Mouse (Mus musculus): Measurements from ENCODE around the gene Cdk5r1. TPM values are rescaled to one million over a fixed set of nuclear protein-coding genes. Genes with fewer than 3 reads are reported as not detected.

Cdk5r1 gene
- polyA plus RNA-seq, 1 experiment from 2014 or later: 2.0 TPM

DNA sequence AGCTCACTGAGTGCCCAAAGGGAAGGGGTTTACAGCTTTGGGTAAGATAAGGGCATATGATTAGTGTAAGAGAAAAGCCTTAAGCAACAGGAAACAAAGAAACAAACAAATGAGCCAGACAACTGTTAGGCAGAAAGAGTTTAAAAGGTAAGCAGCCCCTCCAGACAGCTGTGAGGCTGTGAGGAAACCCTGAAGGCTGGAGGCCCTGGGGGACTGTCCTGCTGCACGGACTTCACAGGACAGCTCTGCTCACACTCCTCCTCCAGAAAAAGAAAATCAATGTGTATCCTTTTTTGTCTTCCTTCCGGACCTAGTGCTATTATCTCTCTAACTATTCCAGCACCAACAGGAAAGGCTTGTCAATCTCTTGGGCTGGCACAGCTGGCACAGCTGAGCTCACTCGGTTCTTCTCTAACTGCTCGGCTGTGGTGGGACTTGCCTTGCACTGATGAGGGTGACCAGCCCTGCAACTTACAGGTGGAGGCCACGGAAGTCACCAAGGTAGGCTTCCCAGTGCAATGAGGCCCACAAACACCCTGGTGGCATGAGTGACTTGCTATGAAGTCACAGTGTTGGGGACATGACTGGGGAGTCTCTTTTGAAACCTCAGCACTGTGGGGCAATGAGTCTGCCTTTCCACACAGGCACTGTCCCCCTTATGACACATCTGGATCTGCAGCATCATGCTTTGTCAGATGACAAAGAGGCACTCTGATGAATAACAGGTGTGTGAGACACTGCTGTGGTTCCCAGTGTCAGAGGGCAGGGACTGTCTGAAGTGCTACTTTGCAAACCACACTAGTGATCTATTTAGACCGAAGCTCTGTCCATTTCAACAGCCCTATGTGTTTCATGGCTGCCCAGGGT lies 27.9 kb downstream of the Cdk5r1 start:
- no peak for ATAC-seq (ENCODE audit: insufficient number of reproducible peaks, insufficient read depth, low FRiP score, low read depth)
- H3K9me3 ChIP-seq (ENCODE audit: control insufficient read depth, low read depth, low read length): no peaks in the 10 kb centered on the region
- no peaks in the 10 kb centered on the region for H3K36me3 ChIP-seq (ENCODE audit: control insufficient read depth, insufficient read depth, low read length)
- no peak overlapping the region for H3K9ac ChIP-seq (replicated peaks; ENCODE audit: low read depth, low read length)
- H3K4me1 ChIP-seq (ENCODE audit: control insufficient read depth, insufficient read depth, low read length): peaks cover 8% of the 10 kb centered on the region; the same call in 1 of the 2 replicates
- no peaks in the 10 kb centered on the region for H3K27me3 ChIP-seq (ENCODE audit: control insufficient read depth, insufficient read depth, low read length)
- no peak overlapping the region for H3K27ac ChIP-seq (ENCODE audit: low read length)
- WGBS: 54% methylated on average over 6 of the region's 6 CpGs
- H3K4me2 ChIP-seq (replicated peaks; ENCODE audit: low read depth, low read length): no peak overlapping the region
- no peak overlapping the region for H3K4me3 ChIP-seq (ENCODE audit: low read depth, low read length)

DNA sequence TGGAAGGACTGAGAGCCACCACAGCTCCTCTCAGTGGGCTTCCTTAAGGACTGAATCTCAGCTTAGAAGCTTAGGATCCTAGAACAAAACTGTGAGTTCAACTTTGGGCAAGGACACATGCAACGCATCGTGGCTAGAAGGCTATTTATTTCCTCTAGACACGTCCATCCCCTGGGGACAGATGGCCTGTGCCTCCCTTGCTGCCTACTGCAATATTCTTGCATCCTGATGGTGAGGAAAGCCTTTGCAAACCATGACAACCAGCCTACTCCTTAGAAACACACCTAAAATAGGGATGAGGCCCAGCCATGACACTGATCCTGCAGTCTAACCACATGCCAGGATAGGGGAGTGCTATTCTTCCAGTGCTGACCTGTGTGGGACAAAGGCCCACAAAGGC lies 28.8 kb downstream of the Cdk5r1 start:
- no peak overlapping the region for H3K4me3 ChIP-seq (ENCODE audit: low read depth, low read length)
- H3K9ac ChIP-seq (replicated peaks; ENCODE audit: low read depth, low read length): no peak overlapping the region
- peaks cover 8% of the 10 kb centered on the region; the same call in 1 of the 2 replicates for H3K4me1 ChIP-seq (ENCODE audit: control insufficient read depth, insufficient read depth, low read length)
- ATAC-seq (ENCODE audit: insufficient number of reproducible peaks, insufficient read depth, low FRiP score, low read depth): no peak
- H3K27me3 ChIP-seq (ENCODE audit: control insufficient read depth, insufficient read depth, low read length): no peaks in the 10 kb centered on the region
- WGBS: 89% methylated on average over 3 of the region's 3 CpGs
- no peak overlapping the region for H3K27ac ChIP-seq (ENCODE audit: low read length)
- no peak overlapping the region for H3K4me2 ChIP-seq (replicated peaks; ENCODE audit: low read depth, low read length)
- no peaks in the 10 kb centered on the region for H3K36me3 ChIP-seq (ENCODE audit: control insufficient read depth, insufficient read depth, low read length)
- H3K9me3 ChIP-seq (ENCODE audit: control insufficient read depth, low read depth, low read length): no peaks in the 10 kb centered on the region

DNA sequence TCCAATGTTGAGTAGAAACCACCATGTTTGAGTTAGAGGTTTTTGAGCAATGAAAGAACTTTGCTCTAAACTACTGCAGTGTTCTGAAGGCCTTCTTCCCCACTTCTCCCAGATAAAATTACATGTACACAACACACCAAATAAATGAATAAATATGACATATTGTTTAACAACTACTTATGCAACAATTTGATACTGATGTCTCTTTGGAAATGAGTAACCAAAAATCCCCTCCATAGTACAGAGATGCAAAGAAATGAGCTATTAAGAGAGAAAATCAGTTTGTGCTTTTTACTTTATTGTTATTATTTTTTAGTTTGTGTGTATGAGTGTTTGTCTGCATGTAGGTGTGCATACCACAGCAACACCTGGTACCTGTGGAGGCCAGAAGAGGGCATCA lies 29.7 kb downstream of the Cdk5r1 start:
- H3K4me2 ChIP-seq (replicated peaks; ENCODE audit: low read depth, low read length): no peak overlapping the region
- H3K36me3 ChIP-seq (ENCODE audit: control insufficient read depth, insufficient read depth, low read length): no peaks in the 10 kb centered on the region
- H3K27ac ChIP-seq (ENCODE audit: low read length): no peak overlapping the region
- H3K4me3 ChIP-seq (ENCODE audit: low read depth, low read length): no peak overlapping the region
- no peak overlapping the region for H3K9ac ChIP-seq (replicated peaks; ENCODE audit: low read depth, low read length)
- H3K4me1 ChIP-seq (ENCODE audit: control insufficient read depth, insufficient read depth, low read length): peaks cover 8% of the 10 kb centered on the region; the same call in 1 of the 2 replicates
- H3K9me3 ChIP-seq (ENCODE audit: control insufficient read depth, low read depth, low read length): no peaks in the 10 kb centered on the region
- no peaks in the 10 kb centered on the region for H3K27me3 ChIP-seq (ENCODE audit: control insufficient read depth, insufficient read depth, low read length)
- ATAC-seq (ENCODE audit: insufficient number of reproducible peaks, insufficient read depth, low FRiP score, low read depth): no peak

DNA sequence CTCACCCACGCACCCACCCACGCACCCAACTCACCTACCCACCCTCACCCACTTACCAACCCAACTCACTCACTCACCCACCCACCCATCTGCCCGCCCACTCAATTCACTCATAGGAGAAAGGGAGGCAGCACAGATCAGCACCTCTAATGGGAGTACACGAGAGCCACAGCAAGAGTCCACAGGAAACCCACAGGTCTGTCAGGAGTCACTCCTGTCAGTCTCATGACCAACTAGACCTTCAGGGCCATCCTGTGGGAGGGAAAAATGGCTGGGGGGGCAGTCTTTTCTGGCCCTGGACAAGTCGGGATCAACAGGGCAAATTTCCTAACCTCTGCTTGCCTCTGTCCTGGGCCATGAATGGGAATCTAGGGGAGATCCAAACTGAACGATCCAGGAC lies 31.0 kb downstream of the Cdk5r1 start:
- no peak overlapping the region for H3K27ac ChIP-seq (ENCODE audit: low read length)
- no peak overlapping the region for H3K4me2 ChIP-seq (replicated peaks; ENCODE audit: low read depth, low read length)
- no peak for ATAC-seq (ENCODE audit: insufficient number of reproducible peaks, insufficient read depth, low FRiP score, low read depth)
- 87% methylated on average over 6 of the region's 6 CpGs for WGBS
- H3K4me1 ChIP-seq (ENCODE audit: control insufficient read depth, insufficient read depth, low read length): peaks cover 8% of the 10 kb centered on the region; the same call in 1 of the 2 replicates
- no peaks in the 10 kb centered on the region for H3K36me3 ChIP-seq (ENCODE audit: control insufficient read depth, insufficient read depth, low read length)
- no peaks in the 10 kb centered on the region for H3K27me3 ChIP-seq (ENCODE audit: control insufficient read depth, insufficient read depth, low read length)
- no peaks in the 10 kb centered on the region for H3K9me3 ChIP-seq (ENCODE audit: control insufficient read depth, low read depth, low read length)
- no peak overlapping the region for H3K9ac ChIP-seq (replicated peaks; ENCODE audit: low read depth, low read length)
- no peak overlapping the region for H3K4me3 ChIP-seq (ENCODE audit: low read depth, low read length)

DNA sequence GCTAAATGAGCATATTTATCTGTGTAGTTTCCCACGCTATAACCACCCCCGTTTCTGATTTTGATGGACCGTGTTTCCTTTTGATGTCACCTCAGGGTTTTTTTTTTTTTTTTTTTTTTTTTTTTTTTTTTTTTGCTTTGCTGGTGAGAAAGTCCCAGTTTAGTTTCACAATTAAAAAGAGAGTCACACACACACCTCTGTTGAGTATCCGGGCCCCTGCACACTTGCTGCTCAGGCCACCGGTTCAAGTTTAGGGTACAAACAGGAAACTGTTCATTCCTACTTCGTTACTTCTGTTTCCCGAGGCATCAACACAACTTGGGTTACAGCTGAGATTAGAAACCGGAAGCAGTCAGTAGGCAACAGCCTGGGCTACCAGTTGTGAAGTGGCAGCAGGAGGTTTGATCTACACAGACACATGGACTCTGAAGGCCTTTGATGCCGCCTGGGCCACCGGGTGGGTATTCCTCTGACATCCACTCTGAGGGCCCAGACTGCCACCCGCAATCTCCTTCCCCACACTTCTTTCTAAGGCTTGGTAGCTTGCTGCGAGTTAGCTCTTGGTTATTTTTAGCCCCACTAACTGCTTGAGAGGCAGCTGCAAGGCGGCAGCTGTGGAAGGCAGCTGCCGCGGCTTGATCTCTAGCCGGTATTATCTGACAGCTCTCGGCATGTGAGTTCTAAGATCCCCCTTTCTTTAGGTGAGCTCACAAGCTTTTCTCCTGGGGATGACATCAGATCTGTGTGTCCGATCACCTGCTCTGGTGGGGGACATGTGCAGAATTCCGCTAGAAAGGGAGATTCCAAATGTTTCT lies 31.7 kb downstream of the Cdk5r1 start:
- Histone ChIP-seq H3K4me3 (ENCODE audit: low read depth, low read length) (no peak overlapping the region), H3K27ac (ENCODE audit: low read length) (no peak overlapping the region; the same call in 1 of the 2 replicates), H3K36me3 (ENCODE audit: control insufficient read depth, insufficient read depth, low read length) (no peaks in the 10 kb centered on the region), H3K9ac (replicated peaks; ENCODE audit: low read depth, low read length) (no peak overlapping the region), H3K4me2 (replicated peaks; ENCODE audit: low read depth, low read length) (no peak overlapping the region), H3K9me3 (ENCODE audit: control insufficient read depth, low read depth, low read length) (no peaks in the 10 kb centered on the region), H3K27me3 (ENCODE audit: control insufficient read depth, insufficient read depth, low read length) (no peaks in the 10 kb centered on the region), H3K4me1 (ENCODE audit: control insufficient read depth, insufficient read depth, low read length) (peaks cover 8% of the 10 kb centered on the region; the same call in 1 of the 2 replicates)
- ATAC-seq (ENCODE audit: insufficient number of reproducible peaks, insufficient read depth, low FRiP score, low read depth): no peak
- WGBS: 46% methylated on average over 19 of the region's 19 CpGs

DNA sequence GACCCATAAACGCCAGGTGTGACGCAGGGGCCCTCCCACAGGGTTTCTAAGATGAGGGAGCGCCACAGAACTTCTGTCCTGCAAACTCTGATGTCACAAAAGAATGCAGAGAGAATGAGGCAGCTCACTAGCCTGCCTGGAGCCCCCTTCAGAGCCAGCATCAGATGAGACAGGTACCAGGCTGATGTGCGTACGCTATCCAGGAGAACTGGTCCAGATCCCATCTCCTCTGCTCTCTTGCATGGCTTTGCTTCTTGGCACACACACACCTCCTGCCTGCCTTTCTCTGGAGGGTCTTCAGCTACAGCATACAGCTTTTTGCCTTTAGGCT lies 32.3 kb downstream of the Cdk5r1 start:
- ATAC-seq (ENCODE audit: insufficient number of reproducible peaks, insufficient read depth, low FRiP score, low read depth): no peak
- Histone ChIP-seq H3K4me1 (ENCODE audit: control insufficient read depth, insufficient read depth, low read length) (peaks cover 6% of the 10 kb centered on the region; the same call in 1 of the 2 replicates), H3K4me2 (replicated peaks; ENCODE audit: low read depth, low read length) (no peak overlapping the region), H3K27ac (ENCODE audit: low read length) (no peak overlapping the region), H3K4me3 (ENCODE audit: low read depth, low read length) (no peak overlapping the region), H3K27me3 (ENCODE audit: control insufficient read depth, insufficient read depth, low read length) (no peaks in the 10 kb centered on the region), H3K9ac (replicated peaks; ENCODE audit: low read depth, low read length) (no peak overlapping the region), H3K36me3 (ENCODE audit: control insufficient read depth, insufficient read depth, low read length) (no peaks in the 10 kb centered on the region), H3K9me3 (ENCODE audit: control insufficient read depth, low read depth, low read length) (no peaks in the 10 kb centered on the region)
- WGBS: 64% methylated on average over 5 of the region's 5 CpGs

DNA sequence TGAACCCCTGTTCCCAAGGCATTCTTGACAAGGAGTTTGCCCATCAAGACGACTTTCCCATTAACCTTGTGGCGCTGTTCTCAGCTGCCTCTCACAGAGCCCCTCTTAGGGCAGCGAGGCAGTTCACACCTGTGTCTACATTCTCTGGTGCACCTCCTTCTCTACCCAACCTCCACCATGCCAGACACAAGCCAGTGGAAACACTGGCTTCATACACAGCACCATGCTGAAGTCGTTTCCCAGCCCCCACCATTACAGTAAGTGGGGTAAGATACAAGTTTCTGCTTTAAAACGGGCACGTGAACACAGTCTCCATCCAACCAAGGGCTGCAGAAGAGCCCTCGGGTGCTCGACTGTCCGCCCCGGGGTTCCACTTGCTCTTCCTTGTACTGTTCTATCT lies 33.3 kb downstream of the Cdk5r1 start:
- ATAC-seq (ENCODE audit: insufficient number of reproducible peaks, insufficient read depth, low FRiP score, low read depth): no peak
- Histone ChIP-seq H3K4me3 (ENCODE audit: low read depth, low read length) (no peak overlapping the region), H3K9ac (replicated peaks; ENCODE audit: low read depth, low read length) (no peak overlapping the region), H3K4me1 (ENCODE audit: control insufficient read depth, insufficient read depth, low read length) (peaks cover 1% of the 10 kb centered on the region; the same call in 1 of the 2 replicates), H3K36me3 (ENCODE audit: control insufficient read depth, insufficient read depth, low read length) (no peaks in the 10 kb centered on the region), H3K27ac (ENCODE audit: low read length) (no peak overlapping the region), H3K4me2 (replicated peaks; ENCODE audit: low read depth, low read length) (no peak overlapping the region), H3K27me3 (ENCODE audit: control insufficient read depth, insufficient read depth, low read length) (no peaks in the 10 kb centered on the region), H3K9me3 (ENCODE audit: control insufficient read depth, low read depth, low read length) (no peaks in the 10 kb centered on the region)
- WGBS: 84% methylated on average over 10 of the region's 10 CpGs

DNA sequence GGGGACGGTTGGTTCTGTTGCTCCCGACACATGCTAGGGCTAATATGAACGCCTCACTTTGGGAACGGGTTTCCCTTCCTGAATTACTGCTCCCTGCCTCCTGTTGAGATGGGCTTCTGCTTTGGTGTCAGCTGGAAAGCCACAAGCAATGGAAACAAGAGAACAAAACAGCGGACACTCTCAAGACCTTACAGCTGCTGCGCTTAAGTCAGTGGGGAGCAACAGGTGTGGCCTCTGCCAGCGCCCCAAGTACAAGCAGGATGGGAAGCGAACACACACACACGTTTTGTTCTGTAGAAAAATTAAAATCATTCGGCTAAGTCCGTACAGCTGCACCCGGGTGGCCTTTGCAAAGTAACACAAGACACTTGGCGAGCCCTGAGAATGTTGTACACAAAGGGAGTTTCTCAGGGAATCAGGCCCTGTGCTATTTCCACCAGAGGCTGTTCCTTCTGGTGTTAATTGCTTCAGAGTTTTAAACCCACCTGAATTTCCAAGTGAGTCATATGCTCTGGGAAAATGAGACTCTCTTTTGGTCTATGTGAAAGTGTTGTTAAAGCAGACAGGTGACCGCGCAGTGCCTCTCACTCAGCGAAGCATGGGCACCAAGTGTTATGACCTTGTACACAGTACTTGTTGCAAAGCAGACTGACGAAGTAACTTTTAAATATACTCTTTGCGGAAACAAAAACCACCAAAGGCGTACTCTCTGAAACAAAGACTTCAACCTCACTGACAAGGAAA lies 35.7 kb downstream of the Cdk5r1 start:
- 75% methylated on average over 19 of the region's 19 CpGs for WGBS
- Histone ChIP-seq H3K4me1 (ENCODE audit: control insufficient read depth, insufficient read depth, low read length) (peaks cover 10% of the 10 kb centered on the region; the same call in 1 of the 2 replicates), H3K4me2 (replicated peaks; ENCODE audit: low read depth, low read length) (no peak overlapping the region), H3K4me3 (ENCODE audit: low read depth, low read length) (no peak overlapping the region), H3K27me3 (ENCODE audit: control insufficient read depth, insufficient read depth, low read length) (no peaks in the 10 kb centered on the region), H3K9ac (replicated peaks; ENCODE audit: low read depth, low read length) (no peak overlapping the region), H3K27ac (ENCODE audit: low read length) (no peak overlapping the region), H3K9me3 (ENCODE audit: control insufficient read depth, low read depth, low read length) (no peaks in the 10 kb centered on the region), H3K36me3 (ENCODE audit: control insufficient read depth, insufficient read depth, low read length) (no peaks in the 10 kb centered on the region)
- no peak for ATAC-seq (ENCODE audit: insufficient number of reproducible peaks, insufficient read depth, low FRiP score, low read depth)

Data from stomach, embryonic 14.5 days (tissue).